Mouse (Mus musculus): ENCODE measurements around the gene Nrg3. TPM values are rescaled to one million over a fixed set of nuclear protein-coding genes. Genes with fewer than 3 reads are reported as not detected.

The Nrg3 gene
- polyA plus RNA-seq, 1 experiment from 2014 or later, result 0.90 TPM

DNA sequence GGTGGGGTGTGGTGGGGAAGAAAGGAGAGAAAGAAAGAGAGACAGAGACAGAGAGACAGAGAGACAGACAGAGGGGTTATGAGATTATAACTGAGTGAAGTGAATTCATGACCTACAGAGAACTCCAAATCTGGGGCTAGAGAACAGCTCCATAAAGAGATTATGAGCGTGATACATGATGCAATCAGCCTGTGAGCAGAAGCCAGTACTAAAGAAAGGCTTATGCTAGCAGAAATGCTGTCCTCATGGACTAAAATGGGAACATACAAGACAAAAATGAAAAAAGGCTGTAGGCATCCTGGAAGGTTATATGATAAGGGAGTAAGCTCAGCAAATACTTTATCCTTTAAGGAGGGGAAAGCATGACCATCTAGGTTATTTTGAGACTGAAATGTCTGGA is 99.7 kb downstream of the Nrg3 start:
- Histone ChIP-seq H3K4me2 (no peak overlapping the region), H3K4me3 (replicated peaks) (no peak overlapping the region), H3K27me3 (replicated peaks) (no peaks in the 10 kb centered on the region), H3K4me1 (no peaks in the 10 kb centered on the region), H3K9me3 (no peaks in the 10 kb centered on the region), H3K36me3 (no peaks in the 10 kb centered on the region), H3K9ac (no peak overlapping the region), H3K27ac (no peak overlapping the region)
- ATAC-seq (ENCODE audit: insufficient read depth, low FRiP score, low read depth), result no peak
- 66% methylated on average over 1 of the region's 1 CpGs for WGBS

DNA sequence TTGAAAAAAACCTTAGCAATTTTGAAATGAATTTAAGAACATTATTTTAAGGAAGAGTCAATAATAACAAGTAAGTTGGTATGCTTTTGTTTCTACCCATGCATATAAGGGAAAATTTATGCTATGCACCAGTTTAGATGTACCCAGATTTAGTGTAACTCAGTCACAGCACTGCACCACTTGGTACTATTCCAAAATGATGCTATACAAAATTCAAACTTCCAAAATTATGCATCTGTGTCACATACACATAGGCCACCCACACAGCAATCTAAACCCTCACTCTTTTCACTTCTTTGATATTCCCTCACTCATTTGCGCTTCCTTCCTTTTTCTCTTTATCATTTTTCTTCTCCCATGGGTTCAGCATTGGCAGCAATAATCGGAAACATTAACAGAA is 116.6 kb downstream of the Nrg3 start:
- Histone ChIP-seq H3K4me2 (no peak overlapping the region), H3K4me1 (no peaks in the 10 kb centered on the region), H3K27ac (no peak overlapping the region), H3K9ac (no peak overlapping the region), H3K4me3 (replicated peaks) (no peak overlapping the region), H3K36me3 (no peaks in the 10 kb centered on the region), H3K9me3 (no peaks in the 10 kb centered on the region), H3K27me3 (replicated peaks) (no peaks in the 10 kb centered on the region)
- WGBS, result 85% methylated on average over 2 of the region's 2 CpGs
- ATAC-seq (ENCODE audit: insufficient read depth, low FRiP score, low read depth), result no peak

DNA sequence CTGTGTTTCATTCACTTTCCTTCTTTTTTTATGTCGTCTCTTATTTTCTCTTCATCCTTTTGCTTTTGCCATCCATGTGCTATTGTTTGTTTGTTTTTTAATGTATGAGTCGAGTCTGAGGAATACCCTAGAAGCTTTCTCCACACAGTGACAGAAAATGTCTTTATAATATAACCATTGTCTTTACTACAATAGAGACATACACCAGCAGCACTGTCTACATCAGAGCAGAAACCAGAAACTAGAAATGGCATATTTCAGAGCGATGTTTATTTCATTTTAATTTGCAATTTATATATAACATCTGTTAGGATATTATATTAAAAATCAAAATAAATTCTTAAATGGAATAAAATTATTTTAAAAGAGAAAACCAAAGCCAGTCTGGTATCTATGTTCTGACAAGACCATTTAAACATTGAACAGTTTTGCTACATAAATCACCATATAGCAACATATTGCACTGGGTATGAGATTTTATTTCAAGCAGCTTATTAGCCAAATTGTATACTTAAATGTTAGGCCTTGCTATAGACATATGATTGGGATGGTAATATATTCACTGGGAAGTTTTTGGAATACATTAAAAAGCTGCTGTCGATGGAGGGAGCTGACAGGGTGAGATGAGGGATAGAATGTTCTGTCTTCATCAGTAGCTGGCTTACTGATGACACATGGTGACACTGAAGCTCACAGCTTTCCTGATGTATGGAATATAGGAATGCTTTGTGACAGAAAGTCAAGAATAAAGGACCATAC is 120.7 kb downstream of the Nrg3 start:
- Histone ChIP-seq H3K36me3 (no peaks in the 10 kb centered on the region), H3K27ac (no peak overlapping the region), H3K27me3 (replicated peaks) (no peaks in the 10 kb centered on the region), H3K4me3 (replicated peaks) (no peak overlapping the region), H3K9ac (no peak overlapping the region), H3K4me2 (no peak overlapping the region), H3K4me1 (no peaks in the 10 kb centered on the region), H3K9me3 (no peaks in the 10 kb centered on the region)
- 68% methylated on average over 4 of the region's 4 CpGs for WGBS
- no peak for ATAC-seq (ENCODE audit: insufficient read depth, low FRiP score, low read depth)

DNA sequence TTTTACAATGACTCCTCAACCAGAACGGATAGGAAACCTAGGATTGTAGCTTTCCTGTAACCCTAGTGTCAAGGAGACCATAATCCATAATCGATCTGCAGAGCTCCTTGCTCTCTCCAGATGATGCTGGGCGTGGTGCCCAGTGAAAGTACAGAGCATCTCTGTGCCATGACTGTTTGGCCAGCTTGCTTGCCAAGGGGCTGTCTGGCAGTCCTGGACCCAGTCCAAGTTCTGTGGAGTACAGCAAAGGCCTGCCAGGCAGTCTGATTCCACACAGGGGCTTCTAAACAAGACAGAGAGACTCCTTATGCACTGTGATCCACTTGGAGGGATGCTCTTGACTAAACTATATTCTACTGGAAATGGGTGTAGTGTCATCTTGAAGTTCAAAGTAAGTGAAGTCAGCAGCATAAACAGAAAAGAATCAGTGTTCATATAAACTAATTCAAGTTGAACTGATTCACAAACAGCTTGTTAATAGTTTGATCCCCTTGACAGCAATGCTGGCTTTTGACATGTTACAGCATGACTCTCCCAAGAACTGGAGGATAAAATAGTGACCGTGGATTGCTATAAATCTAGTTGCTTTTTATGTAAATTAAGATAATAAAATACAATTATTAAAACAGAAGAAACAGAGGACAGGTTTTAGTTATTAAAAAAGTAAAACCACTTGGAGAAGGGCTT is 155.3 kb downstream of the Nrg3 start:
- H3K4me2 ChIP-seq, result no peak overlapping the region
- H3K27ac ChIP-seq, result no peak overlapping the region
- H3K4me1 ChIP-seq, result no peaks in the 10 kb centered on the region
- H3K4me3 ChIP-seq (replicated peaks), result no peak overlapping the region
- ATAC-seq (ENCODE audit: insufficient read depth, low FRiP score, low read depth), result peak; percentile 18; the same call in 1 of the 2 replicates
- H3K27me3 ChIP-seq (replicated peaks), result no peaks in the 10 kb centered on the region
- no peak overlapping the region for H3K9ac ChIP-seq
- WGBS, result 73% methylated on average over 4 of the region's 4 CpGs
- no peaks in the 10 kb centered on the region for H3K36me3 ChIP-seq
- no peaks in the 10 kb centered on the region for H3K9me3 ChIP-seq

DNA sequence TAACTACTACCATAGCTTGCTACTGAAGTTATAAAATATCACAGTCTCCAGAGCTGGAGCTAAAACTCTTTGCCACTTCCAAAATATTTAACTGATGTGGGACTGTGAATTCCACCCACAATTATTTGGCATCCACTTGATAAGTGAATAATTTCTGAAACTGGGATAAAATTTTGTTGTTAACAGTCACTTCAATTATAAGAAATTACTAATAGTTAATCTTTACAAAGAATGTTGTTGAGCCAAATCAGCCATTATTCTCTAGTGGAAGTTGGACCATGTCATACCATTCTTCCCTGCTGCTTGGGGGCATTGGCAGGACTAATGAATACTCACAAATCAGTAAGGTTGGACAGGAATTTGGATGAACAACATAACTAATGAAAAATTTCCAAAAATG is 158.8 kb downstream of the Nrg3 start:
- Histone ChIP-seq H3K4me1 (no peaks in the 10 kb centered on the region), H3K9me3 (no peaks in the 10 kb centered on the region), H3K27me3 (replicated peaks) (no peaks in the 10 kb centered on the region), H3K9ac (no peak overlapping the region), H3K4me2 (no peak overlapping the region), H3K36me3 (no peaks in the 10 kb centered on the region), H3K4me3 (replicated peaks) (no peak overlapping the region), H3K27ac (no peak overlapping the region)
- no peak for ATAC-seq (ENCODE audit: insufficient read depth, low FRiP score, low read depth)

DNA sequence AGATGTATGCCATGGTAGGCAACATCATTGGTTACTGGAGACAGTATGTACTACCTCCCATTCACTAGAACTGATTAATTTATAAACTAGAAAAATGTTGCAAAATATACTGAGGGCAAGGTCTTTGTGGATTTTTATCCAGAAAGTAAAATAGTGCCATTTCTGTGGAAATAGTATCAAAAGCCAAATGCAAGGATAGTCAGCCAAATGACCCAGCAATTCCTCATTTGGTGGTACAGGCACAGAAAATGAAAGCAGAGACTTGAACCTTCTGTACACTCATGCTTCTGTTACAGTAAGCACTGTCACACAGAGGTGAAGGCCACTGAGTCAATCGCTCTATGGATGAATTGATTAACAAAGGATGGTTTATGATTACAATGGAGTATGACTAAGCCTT is 207.8 kb downstream of the Nrg3 start:
- H3K36me3 ChIP-seq, result no peaks in the 10 kb centered on the region
- WGBS, result 74% methylated on average over 1 of the region's 1 CpGs
- no peaks in the 10 kb centered on the region for H3K9me3 ChIP-seq
- H3K27me3 ChIP-seq (replicated peaks), result no peaks in the 10 kb centered on the region
- no peak for ATAC-seq (ENCODE audit: insufficient read depth, low FRiP score, low read depth)
- no peak overlapping the region for H3K9ac ChIP-seq
- no peak overlapping the region for H3K4me3 ChIP-seq (replicated peaks)
- no peaks in the 10 kb centered on the region for H3K4me1 ChIP-seq
- no peak overlapping the region for H3K4me2 ChIP-seq
- no peak overlapping the region for H3K27ac ChIP-seq

DNA sequence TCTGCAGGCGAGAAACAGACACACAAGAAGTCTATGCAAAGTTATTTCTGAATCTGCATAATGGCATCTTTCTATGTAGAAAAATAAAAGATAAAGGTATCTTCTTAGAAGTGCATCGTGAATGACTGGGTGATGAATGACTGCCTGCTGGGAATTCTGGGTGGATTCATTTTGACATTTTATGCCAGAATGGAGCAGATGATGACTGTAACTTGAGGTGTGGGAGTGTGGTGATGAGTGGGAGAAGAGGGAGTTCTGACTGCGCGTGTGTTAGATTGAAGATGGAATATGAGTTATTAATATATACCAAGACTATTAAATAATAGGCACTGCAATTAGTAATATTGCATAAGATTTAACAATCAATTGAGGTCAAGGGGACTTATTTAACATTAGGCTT is 208.5 kb downstream of the Nrg3 start:
- no peak overlapping the region for H3K4me2 ChIP-seq
- ATAC-seq (ENCODE audit: insufficient read depth, low FRiP score, low read depth), result no peak
- no peak overlapping the region for H3K27ac ChIP-seq
- H3K27me3 ChIP-seq (replicated peaks), result no peaks in the 10 kb centered on the region
- no peak overlapping the region for H3K4me3 ChIP-seq (replicated peaks)
- H3K4me1 ChIP-seq, result no peaks in the 10 kb centered on the region
- no peak overlapping the region for H3K9ac ChIP-seq
- WGBS, result 88% methylated on average over 4 of the region's 4 CpGs
- H3K36me3 ChIP-seq, result no peaks in the 10 kb centered on the region
- no peaks in the 10 kb centered on the region for H3K9me3 ChIP-seq

DNA sequence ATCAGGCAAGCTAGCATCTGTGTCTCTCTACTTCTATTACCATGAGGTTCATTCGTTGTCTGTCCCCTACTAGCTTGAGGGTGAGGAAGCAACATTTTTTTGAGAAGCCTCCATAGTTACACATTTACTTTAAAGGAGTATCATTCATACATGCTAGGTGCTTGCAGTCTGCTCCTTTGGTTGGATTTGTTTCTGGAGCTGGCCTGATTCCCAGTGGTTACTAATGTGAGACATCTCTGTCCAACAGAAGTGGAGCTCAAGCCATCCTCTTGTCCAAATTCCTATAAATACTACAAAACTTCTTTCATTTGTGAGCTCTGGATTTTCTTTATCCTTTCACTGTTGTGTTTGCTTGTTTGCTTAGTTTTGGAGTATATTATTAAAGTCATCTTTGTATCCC is 211.9 kb downstream of the Nrg3 start:
- H3K9me3 ChIP-seq, result no peaks in the 10 kb centered on the region
- H3K9ac ChIP-seq, result no peak overlapping the region
- no peak overlapping the region for H3K4me3 ChIP-seq (replicated peaks)
- 84% methylated on average over 1 of the region's 1 CpGs for WGBS
- H3K27ac ChIP-seq, result no peak overlapping the region
- H3K27me3 ChIP-seq (replicated peaks), result no peaks in the 10 kb centered on the region
- no peak overlapping the region for H3K4me2 ChIP-seq
- ATAC-seq (ENCODE audit: insufficient read depth, low FRiP score, low read depth), result no peak
- H3K36me3 ChIP-seq, result no peaks in the 10 kb centered on the region
- H3K4me1 ChIP-seq, result no peaks in the 10 kb centered on the region

DNA sequence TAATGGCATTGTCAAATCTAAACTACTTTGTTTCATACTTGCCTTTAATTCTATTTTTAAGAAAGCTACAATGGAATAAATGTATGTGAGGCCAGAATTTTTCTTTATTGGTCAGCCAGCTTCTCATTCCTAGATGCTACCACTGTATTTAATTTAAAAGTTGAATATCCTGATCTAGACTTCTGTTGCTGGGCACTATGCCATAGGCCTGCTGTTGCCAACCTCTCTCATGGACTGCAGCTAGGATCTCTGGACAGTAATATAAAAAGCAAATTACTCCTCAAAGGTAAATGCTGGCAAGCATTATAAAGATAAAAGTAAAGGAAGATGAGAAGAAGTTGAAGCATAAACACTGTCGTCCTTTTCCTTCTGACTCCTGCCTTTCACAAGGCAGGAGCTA is 217.5 kb downstream of the Nrg3 start:
- Histone ChIP-seq H3K4me1 (no peaks in the 10 kb centered on the region), H3K9me3 (no peaks in the 10 kb centered on the region), H3K9ac (no peak overlapping the region), H3K4me2 (no peak overlapping the region), H3K4me3 (replicated peaks) (no peak overlapping the region), H3K36me3 (no peaks in the 10 kb centered on the region), H3K27me3 (replicated peaks) (no peaks in the 10 kb centered on the region), H3K27ac (no peak overlapping the region)
- ATAC-seq (ENCODE audit: insufficient read depth, low FRiP score, low read depth), result no peak
- 45% methylated on average over 1 of the region's 1 CpGs for WGBS

DNA sequence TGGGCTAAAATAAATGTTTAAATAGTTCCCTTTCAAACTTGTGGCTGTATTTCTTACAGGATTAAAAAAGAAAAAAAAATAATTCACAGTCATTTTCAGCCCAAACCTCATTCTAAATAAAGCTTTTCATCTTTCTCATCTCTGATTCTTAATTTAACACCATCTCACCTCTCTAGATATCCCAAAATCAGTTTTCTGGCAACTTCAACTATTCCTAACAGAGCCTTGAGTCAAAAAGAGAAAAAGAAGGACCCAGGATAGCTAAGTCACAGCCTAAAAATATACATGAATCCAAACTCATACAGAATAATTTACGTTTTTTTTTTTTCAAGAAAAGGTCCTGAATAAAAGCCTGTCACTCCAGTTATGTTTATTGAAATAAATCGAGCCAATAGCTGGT is 232.6 kb downstream of the Nrg3 start:
- H3K9ac ChIP-seq, result no peak overlapping the region
- no peaks in the 10 kb centered on the region for H3K4me1 ChIP-seq
- no peak overlapping the region for H3K4me2 ChIP-seq
- ATAC-seq (ENCODE audit: insufficient read depth, low FRiP score, low read depth), result no peak
- no peaks in the 10 kb centered on the region for H3K27me3 ChIP-seq (replicated peaks)
- no peaks in the 10 kb centered on the region for H3K36me3 ChIP-seq
- no peak overlapping the region for H3K27ac ChIP-seq
- H3K4me3 ChIP-seq (replicated peaks), result no peak overlapping the region
- H3K9me3 ChIP-seq, result no peaks in the 10 kb centered on the region
- WGBS, result 61% methylated on average over 2 of the region's 2 CpGs

DNA sequence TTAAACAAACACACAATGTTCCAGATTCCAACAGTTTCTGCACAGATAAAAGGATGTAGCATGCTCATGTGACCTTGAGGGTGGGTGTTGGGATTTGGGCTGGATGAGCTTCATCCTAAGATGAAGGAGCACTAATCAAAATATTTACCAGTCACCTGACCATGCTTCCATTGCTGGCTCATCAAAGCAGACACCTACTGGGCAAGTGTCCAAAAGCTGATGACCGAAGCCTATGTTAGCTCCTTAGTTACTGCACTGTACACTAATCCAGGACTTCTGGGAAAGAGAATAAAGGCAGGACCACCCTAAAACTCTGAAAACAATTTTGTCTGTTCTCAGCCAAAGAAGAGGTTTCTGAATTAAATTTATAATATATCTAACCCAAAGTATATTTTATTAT is 261.4 kb downstream of the Nrg3 start:
- Histone ChIP-seq H3K27me3 (replicated peaks) (no peaks in the 10 kb centered on the region), H3K9ac (no peak overlapping the region), H3K4me1 (no peaks in the 10 kb centered on the region), H3K4me3 (replicated peaks) (no peak overlapping the region), H3K36me3 (no peaks in the 10 kb centered on the region), H3K27ac (no peak overlapping the region), H3K9me3 (no peaks in the 10 kb centered on the region), H3K4me2 (no peak overlapping the region)
- WGBS, result 56% methylated on average over 1 of the region's 1 CpGs
- ATAC-seq (ENCODE audit: insufficient read depth, low FRiP score, low read depth), result no peak

DNA sequence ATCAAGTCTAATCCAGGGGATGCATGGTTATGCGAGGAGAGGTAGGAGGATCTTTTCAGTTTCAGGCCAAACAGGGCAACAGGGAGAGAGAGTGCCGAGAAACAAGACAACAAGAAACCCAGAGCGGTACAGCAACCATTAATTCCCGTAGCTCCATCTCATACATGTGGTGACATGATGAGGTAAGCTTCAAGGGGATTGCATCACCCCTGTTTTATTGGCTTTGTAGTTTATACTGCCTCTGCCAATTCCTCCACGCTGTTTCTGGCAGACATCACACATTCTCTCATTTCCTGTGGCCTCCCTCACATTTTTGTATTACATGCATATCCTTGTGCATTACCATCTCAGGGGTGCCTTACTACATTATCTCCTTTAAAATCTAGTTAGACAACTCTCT is 280.9 kb downstream of the Nrg3 start:
- 76% methylated on average over 5 of the region's 5 CpGs for WGBS
- no peaks in the 10 kb centered on the region for H3K4me1 ChIP-seq

More for the DNA sequence above, 280.9 kb downstream of the Nrg3 start:
- H3K36me3 ChIP-seq, result no peaks in the 10 kb centered on the region
- no peak overlapping the region for H3K27ac ChIP-seq
- H3K4me2 ChIP-seq, result no peak overlapping the region
- ATAC-seq (ENCODE audit: insufficient read depth, low FRiP score, low read depth), result no peak
- no peak overlapping the region for H3K9ac ChIP-seq
- H3K4me3 ChIP-seq (replicated peaks), result no peak overlapping the region
- no peaks in the 10 kb centered on the region for H3K9me3 ChIP-seq
- no peaks in the 10 kb centered on the region for H3K27me3 ChIP-seq (replicated peaks)

All from stomach, embryonic 15.5 days (tissue).